8 mouse cellular contexts compared by ENCODE assay signal in genomic region chr19:20434541-20434940, GRCm38 (mm10). TPM values are rescaled to one million over a fixed set of nuclear protein-coding genes. Genes with fewer than 3 reads are reported as not detected.
DNase-seq lines count a peak whose midpoint lies in the region; ATAC-seq lines count a peak whose summit lies in the region.

No protein-coding gene starts in this region.

- H3K4me3 ChIP-seq in hindbrain, embryonic 14.5 days (replicated peaks; ENCODE audit: low read length) = no peak overlapping the region
- no peak overlapping the region for H3K4me3 ChIP-seq in hindbrain, embryonic 13.5 days
- no peak overlapping the region for H3K4me3 ChIP-seq in limb, embryonic 11.5 days (ENCODE audit: low read depth, low read length)
- no peak overlapping the region for H3K4me3 ChIP-seq in neural tube, embryonic 12.5 days

- no peak overlapping the region for H3K9ac ChIP-seq in hindbrain, embryonic 14.5 days
- no peak overlapping the region for H3K9ac ChIP-seq in hindbrain, embryonic 13.5 days
- no peak overlapping the region for H3K9ac ChIP-seq in limb, embryonic 11.5 days (ENCODE audit: low read length)
- H3K9ac ChIP-seq in neural tube, embryonic 12.5 days = no peak overlapping the region

- H3K27ac ChIP-seq in hindbrain, embryonic 14.5 days = no peak overlapping the region
- no peak overlapping the region for H3K27ac ChIP-seq in hindbrain, embryonic 13.5 days
- no peak overlapping the region for H3K27ac ChIP-seq in limb, embryonic 11.5 days (replicated peaks; ENCODE audit: low read depth, low read length)
- H3K27ac ChIP-seq in neural tube, embryonic 12.5 days = no peak overlapping the region

- ATAC-seq in hindbrain, embryonic 14.5 days (ENCODE audit: low FRiP score) = no peak
- no peak; the same call in 1 of the 2 replicates for ATAC-seq in hindbrain, embryonic 13.5 days (ENCODE audit: low FRiP score)
- ATAC-seq in limb, embryonic 11.5 days (ENCODE audit: insufficient number of reproducible peaks, low FRiP score, low TSS enrichment, low read depth) = peak; percentile 35; the same call in 1 of the 2 replicates
- ATAC-seq in neural tube, embryonic 12.5 days (ENCODE audit: low FRiP score, low read depth) = 0 out of 2 replicates have a peak, but pooled peaks have one; percentile 68

- peak; percentile 71 for DNase-seq in hindbrain, embryonic 14.5 days (ENCODE audit: low spot score)
- peak; percentile 46 for DNase-seq in c-Kit-positive CD71-negative TER-119-negative erythroid progenitor cells, embryonic 14.5 days (ENCODE audit: low read depth)
- DNase-seq in frontal cortex, postnatal 36 days (ENCODE audit: low spot score in 2 of 2) = peak; percentile 47 to 65
- peak; percentile 65 for DNase-seq in kidney, adult 9 months
- peak; percentile 76 for DNase-seq in limb, embryonic 11.5 days (ENCODE audit: low spot score)
- DNase-seq in thymus, adult 18-20 months = peak; percentile 2 to 5

- no peaks in the 10 kb centered on the region for H3K9me3 ChIP-seq in hindbrain, embryonic 14.5 days (ENCODE audit: control insufficient read depth, low read length)
- no peaks in the 10 kb centered on the region for H3K9me3 ChIP-seq in hindbrain, embryonic 13.5 days
- H3K9me3 ChIP-seq in limb, embryonic 11.5 days (ENCODE audit: control insufficient read depth, low read length) = no peaks in the 10 kb centered on the region
- H3K9me3 ChIP-seq in neural tube, embryonic 12.5 days = no peaks in the 10 kb centered on the region

- no peaks in the 10 kb centered on the region for H3K36me3 ChIP-seq in hindbrain, embryonic 14.5 days (replicated peaks; ENCODE audit: control insufficient read depth, insufficient read depth)
- no peaks in the 10 kb centered on the region for H3K36me3 ChIP-seq in hindbrain, embryonic 13.5 days
- H3K36me3 ChIP-seq in limb, embryonic 11.5 days (ENCODE audit: control insufficient read depth, insufficient read depth, low read length) = no peaks in the 10 kb centered on the region
- H3K36me3 ChIP-seq in neural tube, embryonic 12.5 days = no peaks in the 10 kb centered on the region

- H3K27me3 ChIP-seq in hindbrain, embryonic 14.5 days (ENCODE audit: control insufficient read depth, insufficient read depth, low read length) = no peaks in the 10 kb centered on the region
- H3K27me3 ChIP-seq in hindbrain, embryonic 13.5 days = no peaks in the 10 kb centered on the region
- no peaks in the 10 kb centered on the region for H3K27me3 ChIP-seq in limb, embryonic 11.5 days (ENCODE audit: control insufficient read depth, insufficient read depth, low read length)
- H3K27me3 ChIP-seq in neural tube, embryonic 12.5 days (replicated peaks) = no peaks in the 10 kb centered on the region

- no peak overlapping the region for H3K4me2 ChIP-seq in hindbrain, embryonic 14.5 days (replicated peaks)
- no peak overlapping the region for H3K4me2 ChIP-seq in hindbrain, embryonic 13.5 days
- H3K4me2 ChIP-seq in limb, embryonic 11.5 days (ENCODE audit: low read depth, severe bottlenecking) = no peak overlapping the region
- no peak overlapping the region for H3K4me2 ChIP-seq in neural tube, embryonic 12.5 days (replicated peaks)

- WGBS in hindbrain, embryonic 14.5 days = 19% methylated on average over 3 of the region's 3 CpGs
- 14% methylated on average over 3 of the region's 3 CpGs for WGBS in hindbrain, embryonic 13.5 days
- WGBS in limb, embryonic 11.5 days = 15% methylated on average over 3 of the region's 3 CpGs
- WGBS in neural tube, embryonic 12.5 days = 13% methylated on average over 3 of the region's 3 CpGs

- no peaks in the 10 kb centered on the region for H3K4me1 ChIP-seq in hindbrain, embryonic 14.5 days (replicated peaks; ENCODE audit: control insufficient read depth, insufficient read depth, low read length)
- no peaks in the 10 kb centered on the region for H3K4me1 ChIP-seq in hindbrain, embryonic 13.5 days (replicated peaks)
- H3K4me1 ChIP-seq in limb, embryonic 11.5 days (ENCODE audit: control insufficient read depth, insufficient read depth, low read length) = no peaks in the 10 kb centered on the region
- H3K4me1 ChIP-seq in neural tube, embryonic 12.5 days = no peaks in the 10 kb centered on the region

RNA-seq across cellular contexts. Expression of gene Anxa1, which starts 43.8 kb away (rescaled TPM):
- 9.1 and 9.4 TPM in 2 replicates for polyA plus RNA-seq in hindbrain, embryonic 14.5 days (2014; fragmentation: Nextera tagmentation; extraction: Ambion mirVana)
- polyA plus RNA-seq in hindbrain, embryonic 13.5 days (2015; fragmentation: Nextera tagmentation; extraction: Ambion mirVana) = 8.4 and 9.5 TPM in 2 replicates
- polyA plus RNA-seq in limb, embryonic 11.5 days (2014; fragmentation: Nextera tagmentation; extraction: Ambion mirVana) = 5.5 and 6.8 TPM in 2 replicates
- polyA plus RNA-seq in neural tube, embryonic 12.5 days (2016; fragmentation: Nextera tagmentation; extraction: Ambion mirVana) = 3.6 and 4.1 TPM in 2 replicates

RNA-seq across cellular contexts. Expression of gene Aldh1a1, which starts 58.0 kb away (rescaled TPM):
- 2.6 and 4.7 TPM in 2 replicates for polyA plus RNA-seq in hindbrain, embryonic 14.5 days (2014; fragmentation: Nextera tagmentation; extraction: Ambion mirVana)
- 0.94 and 1.3 TPM in 2 replicates for polyA plus RNA-seq in hindbrain, embryonic 13.5 days (2015; fragmentation: Nextera tagmentation; extraction: Ambion mirVana)
- 0.09 TPM in 1 of 2 replicates, not detected in the other for polyA plus RNA-seq in limb, embryonic 11.5 days (2014; fragmentation: Nextera tagmentation; extraction: Ambion mirVana)
- polyA plus RNA-seq in neural tube, embryonic 12.5 days (2016; fragmentation: Nextera tagmentation; extraction: Ambion mirVana) = 0.11 TPM in 1 of 2 replicates, not detected in the other

Comparison
In these comparisons a context has a peak if more than half of its experiments do, and no peak if none do; other contexts are left out.
1. ATAC-seq: peak in limb, embryonic 11.5 days (single experiment) and neural tube, embryonic 12.5 days (single experiment); none in hindbrain, embryonic 14.5 days (single experiment) and hindbrain, embryonic 13.5 days (single experiment).
2. DNase-seq: peak in every context shown above with its lines; median percentile 76 in limb, embryonic 11.5 days; 71 in hindbrain, embryonic 14.5 days; 65 in kidney, adult 9 months; 56 in frontal cortex, postnatal 36 days; 46 in c-Kit-positive CD71-negative TER-119-negative erythroid progenitor cells, embryonic 14.5 days; 4 in thymus, adult 18-20 months.